Mouse (Mus musculus) megakaryocyte-erythroid progenitor cell, adult 5-6 weeks (primary cell): Measurements from ENCODE around the gene Clk3. TPM values are rescaled to one million over a fixed set of nuclear protein-coding genes. Genes with fewer than 3 reads are reported as not detected.
"Not testable (repeated sequence)": the region's sequence is repeated elsewhere in the genome, so short reads cannot be mapped to it uniquely, and the experiment has no call there.

Experiments used
- ATAC-seq: replicated peaks from 2 replicates; pipeline ENCODE4 v1.8.0; 2016; ENCODE audit warnings: mild to moderate bottlenecking, inconsistent platforms; ENCODE audit not compliant: severe bottlenecking, poor library complexity, low FRiP score, low TSS enrichment
- total RNA-seq, 2 experiments: library from RNA; stranded (forward) in 1 of 2; stranded (reverse) in 1 of 2; fragments of 200-1000, 215-1000 nt in 1 of 2; fragments of >200 nt in 1 of 2; fragmentation: Nextera tagmentation in 1 of 2; gene quantifications; 2 replicates each; pipeline ENCODE4 v1.2.3; 2014 to 2017

Gene Clk3
- total RNA-seq, 2 experiments from 2014 or later, result 24.7 to 58.1 TPM

DNA sequence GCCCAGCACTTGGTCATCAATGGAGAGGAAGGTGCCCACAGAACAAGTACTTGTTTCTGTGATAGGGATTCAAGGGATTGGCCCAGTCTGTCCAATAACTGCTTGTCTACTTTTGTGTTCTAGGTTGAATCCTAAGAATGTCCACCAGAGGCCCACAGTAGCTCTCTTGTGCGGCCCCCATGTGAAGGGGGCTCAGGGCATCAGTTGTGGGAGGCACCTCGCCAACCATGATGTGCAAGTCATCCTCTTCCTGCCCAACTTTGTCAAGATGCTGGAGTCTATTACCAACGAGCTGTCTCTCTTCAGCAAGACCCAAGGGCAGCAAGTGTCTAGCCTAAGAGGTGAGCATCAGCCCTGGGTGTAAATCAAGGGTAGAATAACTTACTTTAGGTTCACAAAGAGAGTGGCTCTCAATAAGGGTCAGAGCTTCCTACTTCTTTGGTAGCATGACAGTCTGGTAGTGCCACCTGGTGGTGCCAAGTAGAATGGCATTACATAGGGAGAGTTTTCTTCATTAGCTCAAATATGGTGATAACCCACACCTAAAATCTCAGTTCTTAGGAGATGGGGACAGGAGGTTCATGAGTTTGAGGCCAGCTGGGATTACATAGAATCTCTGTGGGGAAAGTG, 21.1 kb downstream of the Clk3 start:
- peak; percentile 66 for ATAC-seq

DNA sequence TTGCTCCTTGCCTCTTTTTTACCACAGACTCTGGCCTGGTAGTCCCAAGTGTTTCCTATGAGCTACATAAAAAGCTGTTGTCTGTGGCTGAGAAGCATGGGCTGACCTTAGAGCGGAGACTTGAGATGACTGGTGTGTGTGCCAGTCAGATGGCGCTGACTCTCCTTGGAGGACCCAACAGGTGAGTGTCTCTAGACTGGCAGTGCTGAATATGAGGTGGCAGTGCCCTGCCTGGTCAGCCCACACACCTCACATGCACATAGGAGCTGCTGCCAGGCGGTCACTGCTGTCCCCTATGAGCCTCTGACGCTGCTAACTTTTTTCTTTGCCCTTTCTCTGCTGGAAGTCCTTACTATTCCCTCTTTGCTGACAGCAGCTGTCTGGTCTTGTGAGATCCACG, 25.8 kb downstream of the Clk3 start:
- no peak for ATAC-seq

DNA sequence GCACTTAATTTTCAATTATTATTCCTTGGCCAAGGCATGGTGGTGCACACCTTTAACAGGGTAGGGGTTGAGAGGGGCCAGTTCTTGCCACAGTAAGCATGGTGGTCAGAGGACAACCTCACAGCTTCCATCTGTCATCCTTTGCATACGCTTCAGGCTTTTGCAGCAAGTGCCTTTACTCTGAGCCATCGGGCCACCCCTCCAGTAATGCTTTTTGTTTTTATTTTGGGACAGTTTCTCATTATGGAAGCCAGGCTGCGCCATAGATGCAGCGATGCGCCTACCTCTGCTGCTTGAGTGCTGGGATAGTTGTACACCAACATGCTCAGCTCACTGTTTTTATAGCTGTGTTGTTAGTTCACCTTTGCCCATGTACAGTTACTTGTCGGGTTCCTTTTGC, 32.1 kb downstream of the Clk3 start:
- ATAC-seq, result no peak

DNA sequence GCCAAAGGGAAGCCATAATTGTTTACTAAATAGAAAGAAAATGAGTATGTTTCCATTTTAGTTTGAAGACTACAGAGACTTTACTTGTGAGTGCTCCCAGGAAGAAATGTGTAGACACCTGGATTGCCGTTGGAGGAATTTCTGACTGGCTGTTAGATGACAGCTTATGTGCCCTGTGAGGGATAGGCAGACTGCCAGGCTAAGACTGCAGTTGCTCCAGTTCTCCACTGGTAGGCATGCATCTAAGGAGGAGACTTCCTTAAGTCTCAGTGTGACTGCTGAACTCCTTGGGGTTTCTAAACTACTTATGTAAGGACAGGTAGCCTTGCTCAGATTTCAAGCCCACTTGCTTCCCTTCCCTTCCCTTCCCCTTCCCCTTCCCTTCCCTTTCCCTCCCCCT, 37.3 kb downstream of the Clk3 start:
- ATAC-seq, result peak; percentile 55; the same call in 1 of the 2 replicates

DNA sequence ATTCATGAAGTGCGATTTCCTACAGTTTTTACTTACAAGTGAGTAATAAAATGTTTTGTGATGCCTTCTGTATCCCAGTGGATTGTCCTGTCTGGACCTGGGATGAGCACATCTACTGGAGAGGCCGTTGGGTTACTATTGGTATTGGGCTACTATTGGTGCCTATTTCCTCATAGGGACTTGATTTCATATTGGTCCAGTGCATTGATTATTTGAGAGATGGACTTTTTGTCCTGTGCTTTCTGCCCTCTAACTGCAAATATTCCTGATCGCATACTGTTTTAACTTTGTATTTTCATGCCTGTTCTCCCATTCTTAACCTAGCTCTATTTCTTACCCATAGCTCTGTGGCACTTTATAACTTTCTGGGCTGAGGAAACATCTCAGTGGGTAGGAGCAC, 41.0 kb downstream of the Clk3 start:
- ATAC-seq, result no peak

DNA sequence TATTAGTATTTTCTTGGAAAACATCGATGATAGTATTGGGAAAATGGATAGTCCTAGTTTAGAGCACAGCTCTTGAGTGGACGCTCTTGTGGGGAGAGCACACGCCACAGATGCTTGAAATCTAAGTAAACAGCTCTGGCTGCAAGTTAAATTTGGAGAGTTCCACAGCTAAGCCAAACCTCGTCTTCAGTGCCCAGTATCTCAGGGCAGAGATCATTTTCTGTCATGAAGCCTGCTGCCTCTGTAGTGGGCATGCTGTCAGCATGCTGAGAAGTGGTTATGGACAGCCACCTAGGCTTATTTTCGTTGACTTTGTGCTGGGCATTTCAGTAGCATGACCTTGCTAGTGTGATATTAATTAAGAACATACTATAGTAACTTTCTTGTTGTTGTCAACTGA, 41.9 kb downstream of the Clk3 start:
- ATAC-seq, result no peak

DNA sequence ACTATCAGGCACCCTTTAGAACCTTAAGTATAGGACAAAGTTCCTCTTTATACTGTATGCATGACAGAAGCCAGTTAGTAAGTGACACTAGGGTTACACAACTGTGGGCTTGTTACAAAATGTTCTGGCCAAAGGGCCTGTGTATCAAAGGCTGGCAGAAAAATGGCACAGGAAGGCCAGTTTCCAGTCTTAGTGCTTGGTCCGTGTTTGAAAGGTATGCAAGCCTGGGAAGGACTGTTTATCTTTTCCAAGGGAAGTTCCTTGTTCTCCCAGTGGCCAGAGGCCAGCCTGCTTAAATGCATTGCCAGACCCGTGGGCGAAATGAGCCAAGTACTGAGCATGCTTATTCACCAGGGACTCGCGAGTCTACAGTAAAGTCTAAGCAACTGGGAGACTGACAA, 42.3 kb downstream of the Clk3 start:
- ATAC-seq, result no peak

DNA sequence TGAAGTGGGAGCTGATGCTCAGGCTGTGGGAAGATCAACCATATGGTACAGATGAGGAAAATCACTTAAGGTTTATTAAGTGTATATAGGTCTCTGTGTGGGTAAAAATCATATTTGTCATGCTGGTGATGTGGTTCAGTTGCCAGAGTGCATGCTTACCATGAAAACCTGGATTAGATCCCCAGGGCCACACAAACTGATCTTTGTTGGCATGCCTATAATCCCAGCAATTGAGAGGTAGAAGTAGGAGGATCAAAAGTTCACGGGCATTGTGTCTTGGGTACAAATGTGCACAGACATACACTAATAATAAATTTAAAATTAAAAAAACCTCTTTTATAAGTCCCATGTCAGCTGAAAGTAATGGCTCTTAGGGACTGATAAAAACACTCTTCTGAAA, 43.3 kb downstream of the Clk3 start:
- ATAC-seq, result no peak

DNA sequence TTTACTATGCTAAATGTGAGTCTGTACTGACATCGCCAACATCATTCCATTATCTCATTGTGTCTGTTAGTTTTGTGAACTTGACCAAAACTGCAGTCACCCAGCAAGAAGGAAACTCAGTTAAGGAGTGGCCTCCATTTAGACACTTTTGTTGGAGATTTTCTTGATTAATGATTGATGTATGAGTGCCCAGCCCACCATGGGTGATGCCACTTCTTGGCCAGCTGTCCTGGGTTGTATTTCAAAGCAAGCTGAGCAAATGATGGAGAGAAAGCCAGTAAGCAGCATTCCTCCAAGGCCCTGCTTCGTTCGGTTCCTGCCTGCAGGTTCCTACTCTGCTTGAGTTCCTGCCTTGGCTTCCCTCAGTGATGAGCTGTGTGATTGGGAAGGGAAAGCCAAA, 44.9 kb downstream of the Clk3 start:
- no peak for ATAC-seq

DNA sequence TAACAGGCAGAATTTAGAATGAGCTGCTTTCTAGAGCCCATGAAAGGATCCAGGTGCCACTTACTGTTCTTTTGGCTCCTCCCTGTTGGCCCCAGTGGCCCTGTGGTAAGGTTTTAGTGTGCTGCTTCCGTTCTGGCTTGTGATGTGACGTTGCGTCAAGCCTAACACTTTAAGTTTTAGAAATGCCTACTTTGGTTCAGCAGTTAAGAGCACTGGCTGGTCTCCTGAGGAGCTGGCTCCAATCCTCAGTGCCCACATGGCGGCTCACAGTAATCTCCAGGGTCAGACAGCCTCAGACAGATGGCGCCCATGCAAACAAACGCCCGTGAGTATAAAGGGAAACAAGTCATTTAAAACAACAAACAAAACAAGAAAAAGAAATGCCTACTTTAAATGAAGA, 47.3 kb downstream of the Clk3 start:
- no peak for ATAC-seq

DNA sequence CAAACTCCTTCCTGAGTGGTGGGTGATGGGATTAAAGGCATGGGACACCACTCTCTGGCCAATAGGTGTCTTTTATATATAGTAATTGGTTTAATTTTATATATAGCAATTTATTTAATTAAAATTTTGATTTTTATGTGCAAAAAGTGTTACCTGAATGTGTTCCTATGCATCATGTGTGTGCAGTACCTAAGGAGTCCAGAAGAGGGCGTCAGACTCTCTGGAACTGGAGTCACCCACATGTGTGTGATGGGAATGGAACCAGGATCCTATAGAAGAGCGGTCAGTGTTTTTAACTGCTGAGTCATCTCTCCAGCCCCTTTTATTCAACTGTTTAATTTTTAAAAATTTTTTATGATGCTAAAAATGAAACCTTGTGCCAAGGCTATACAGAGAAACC, 53.5 kb downstream of the Clk3 start:
- ATAC-seq, result no peak

DNA sequence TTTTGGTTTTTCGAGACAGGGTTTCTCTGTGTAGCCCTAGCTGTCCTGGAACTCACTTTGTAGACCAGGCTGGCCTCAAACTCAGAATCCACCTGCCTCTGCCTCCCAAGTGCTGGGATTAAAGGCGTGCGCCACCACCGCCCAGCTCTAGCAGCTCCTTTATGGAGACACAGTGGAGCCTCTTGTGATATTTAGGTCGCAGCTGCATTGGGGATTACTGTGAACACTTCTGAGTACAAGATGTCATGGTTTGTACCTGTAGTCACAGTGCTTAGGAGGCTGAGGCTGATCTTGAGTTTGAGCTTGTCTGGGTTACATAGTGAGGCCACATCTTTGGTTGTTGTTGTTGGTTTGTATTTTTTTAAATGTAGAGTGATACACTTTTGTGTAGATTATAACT, 55.4 kb downstream of the Clk3 start:
- ATAC-seq, result not testable (repeated sequence)

DNA sequence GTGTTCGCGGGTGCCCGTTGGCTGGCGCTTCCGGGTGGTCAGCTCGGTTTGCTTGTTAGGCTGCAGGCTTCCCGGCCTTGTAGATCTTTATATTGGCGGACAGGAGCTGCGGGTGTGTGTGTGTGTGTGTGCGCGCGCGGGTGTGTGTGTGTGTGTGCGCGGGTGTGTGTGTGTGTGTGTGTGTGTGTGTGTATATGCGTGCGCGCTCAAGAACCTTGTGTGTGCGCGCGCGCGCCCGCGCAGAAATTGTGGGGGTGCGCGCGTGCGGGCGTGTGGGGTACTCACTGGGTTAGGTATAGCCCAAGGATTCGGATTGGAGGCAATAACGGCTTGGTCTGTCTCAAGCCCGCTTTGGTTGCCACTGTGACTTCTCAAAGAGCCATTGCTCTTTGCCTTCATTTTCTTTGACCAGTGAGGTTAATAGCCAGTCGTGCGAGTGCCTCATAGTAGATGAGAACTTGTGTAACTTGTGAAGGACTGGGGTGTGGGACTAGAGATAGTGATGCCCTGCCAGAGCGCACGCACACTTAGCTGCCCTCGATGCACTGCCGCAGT, 56.9 kb downstream of the Clk3 start:
- ATAC-seq, result peak; percentile 71

DNA sequence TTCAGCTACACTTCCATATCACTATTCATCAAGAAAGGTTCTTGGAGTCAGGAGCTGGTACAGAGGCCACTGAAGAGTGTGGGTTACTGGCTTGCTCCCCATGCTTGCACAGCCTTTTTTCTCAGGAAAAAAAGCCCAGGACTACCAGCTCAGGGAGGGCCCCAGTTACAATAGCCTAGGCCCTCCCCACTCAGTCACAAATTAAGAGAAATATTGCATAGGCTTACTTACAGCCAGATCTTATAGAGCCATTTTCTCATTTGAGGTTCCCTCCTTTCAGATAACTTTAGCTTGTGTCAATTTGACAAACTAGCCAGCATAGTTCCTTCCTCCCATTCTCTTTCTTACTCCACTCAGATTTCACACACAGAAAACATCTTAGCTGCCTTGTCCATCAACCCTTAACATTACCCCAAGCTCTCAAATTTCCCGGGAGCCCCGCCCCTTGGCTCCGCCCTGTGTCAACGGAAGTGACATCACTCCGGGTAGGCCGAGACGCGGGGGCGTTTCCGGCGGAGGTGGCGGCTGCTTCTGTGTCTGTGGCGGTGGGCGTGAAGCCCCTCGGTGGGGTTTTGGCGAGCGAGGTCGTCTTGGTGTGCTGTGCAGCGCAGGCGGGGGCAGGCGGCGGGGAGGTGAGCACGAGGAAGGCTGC, 57.5 kb downstream of the Clk3 start, which contains the start of gene Edc3:
Gene Edc3, plus strand, starts transcription at position 473 of the 652 bp plus-strand sequence.
- ATAC-seq, result peak; percentile 97

DNA sequence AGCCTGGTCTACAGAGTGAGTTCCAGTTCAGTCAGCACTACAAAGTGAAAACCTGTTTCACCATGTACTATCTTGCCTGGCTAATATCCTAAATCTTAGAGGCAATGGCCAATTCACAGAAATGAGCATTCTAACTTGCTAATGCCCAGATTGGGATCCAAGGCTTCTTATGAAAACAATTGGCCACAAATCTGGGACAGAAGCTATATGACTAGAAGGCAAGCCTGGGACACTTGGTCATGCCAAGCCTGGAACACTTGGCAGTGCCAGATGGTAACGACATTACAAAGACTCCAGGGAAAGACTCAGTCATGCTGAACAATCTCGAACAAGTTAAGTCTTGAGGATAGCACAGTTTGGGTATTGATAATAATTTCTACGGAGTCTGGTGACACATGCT, 59.2 kb downstream of the Clk3 start:
- ATAC-seq, result no peak

Other genes with a start within 250 kb of the Clk3 start
- 479 and 484 TPM in 2 replicates for gene Cox5a, start 244.6 kb downstream of the Clk3 start, total RNA-seq (2014; fragmentation: Nextera tagmentation)
- gene Cox5a, start 244.6 kb downstream of the Clk3 start, total RNA-seq (2017), result 60.4 and 80.0 TPM in 2 replicates
- 12.1 and 12.7 TPM in 2 replicates for gene Fam219b, start 228.3 kb downstream of the Clk3 start, total RNA-seq (2014; fragmentation: Nextera tagmentation)
- 9.2 and 10.0 TPM in 2 replicates for gene Fam219b, start 228.3 kb downstream of the Clk3 start, total RNA-seq (2017)
- 13.5 and 16.6 TPM in 2 replicates for gene Mpi, start 213.1 kb downstream of the Clk3 start, total RNA-seq (2014; fragmentation: Nextera tagmentation)
- gene Mpi, start 213.1 kb downstream of the Clk3 start, total RNA-seq (2017), result 6.6 and 6.7 TPM in 2 replicates
- 21.5 and 45.2 TPM in 2 replicates for gene Scamp2, start 204.9 kb downstream of the Clk3 start, total RNA-seq (2014; fragmentation: Nextera tagmentation)
- gene Scamp2, start 204.9 kb downstream of the Clk3 start, total RNA-seq (2017), result 10.1 and 22.2 TPM in 2 replicates
- gene Ulk3, start 176.4 kb downstream of the Clk3 start, total RNA-seq (2014; fragmentation: Nextera tagmentation), result 8.7 and 16.7 TPM in 2 replicates
- 2.6 and 3.8 TPM in 2 replicates for gene Ulk3, start 176.4 kb downstream of the Clk3 start, total RNA-seq (2017)
- gene Cplx3, start 159.6 kb downstream of the Clk3 start, total RNA-seq (2014; fragmentation: Nextera tagmentation), result not detected in 2 replicates
- not detected in 2 replicates for gene Cplx3, start 159.6 kb downstream of the Clk3 start, total RNA-seq (2017)
- not detected in 2 replicates for gene Lman1l, start 145.1 kb downstream of the Clk3 start, total RNA-seq (2014; fragmentation: Nextera tagmentation)
- not detected in 2 replicates for gene Lman1l, start 145.1 kb downstream of the Clk3 start, total RNA-seq (2017)
- 151 and 213 TPM in 2 replicates for gene Csk, start 112.2 kb downstream of the Clk3 start, total RNA-seq (2014; fragmentation: Nextera tagmentation)
- 158 and 213 TPM in 2 replicates for gene Csk, start 112.2 kb downstream of the Clk3 start, total RNA-seq (2017)
- not detected in 2 replicates for gene Cyp1a2, start 82.2 kb downstream of the Clk3 start, total RNA-seq (2014; fragmentation: Nextera tagmentation)
- gene Cyp1a2, start 82.2 kb downstream of the Clk3 start, total RNA-seq (2017), result not detected in 2 replicates
- 0.52 and 1.7 TPM in 2 replicates for gene Cyp1a1, start 77.9 kb downstream of the Clk3 start, total RNA-seq (2014; fragmentation: Nextera tagmentation)
- 1.3 TPM in 1 of 2 replicates, not detected in the other for gene Cyp1a1, start 77.9 kb downstream of the Clk3 start, total RNA-seq (2017)
- 14.2 and 25.0 TPM in 2 replicates for gene Edc3, start 57.3 kb downstream of the Clk3 start, total RNA-seq (2014; fragmentation: Nextera tagmentation)
- gene Edc3, start 57.3 kb downstream of the Clk3 start, total RNA-seq (2017), result 4.8 and 6.0 TPM in 2 replicates
- gene Arid3b, start 70.9 kb upstream of the Clk3 start, total RNA-seq (2014; fragmentation: Nextera tagmentation), result 2.3 and 3.4 TPM in 2 replicates
- gene Arid3b, start 70.9 kb upstream of the Clk3 start, total RNA-seq (2017), result 1.5 and 3.2 TPM in 2 replicates
- 85.5 and 88.9 TPM in 2 replicates for gene Ubl7, start 145.1 kb upstream of the Clk3 start, total RNA-seq (2014; fragmentation: Nextera tagmentation)
- gene Ubl7, start 145.1 kb upstream of the Clk3 start, total RNA-seq (2017), result 20.6 and 20.7 TPM in 2 replicates
- 0.59 TPM in 1 of 2 replicates, not detected in the other for gene Sema7a, start 174.3 kb upstream of the Clk3 start, total RNA-seq (2014; fragmentation: Nextera tagmentation)
- not detected in 2 replicates for gene Sema7a, start 174.3 kb upstream of the Clk3 start, total RNA-seq (2017)
- not detected in 2 replicates for gene Cyp11a1, start 240.6 kb upstream of the Clk3 start, total RNA-seq (2014; fragmentation: Nextera tagmentation)
- gene Cyp11a1, start 240.6 kb upstream of the Clk3 start, total RNA-seq (2017), result not detected in 2 replicates